Mouse (Mus musculus) midbrain, embryonic 14.5 days (tissue): ENCODE results near the gene Zfp933. TPM values are rescaled to one million over a fixed set of nuclear protein-coding genes. Genes with fewer than 3 reads are reported as not detected.
A peak's percentile ranks its signal among the peaks of the same experiment; 100 is the strongest.
"Not testable (repeated sequence)": the region's sequence is repeated elsewhere in the genome, so short reads cannot be mapped to it uniquely, and the experiment has no call there.

Source experiments
- ATAC-seq: fragments of 200-750 bp; cut with Nextera tagmentation; 2 replicates; pipeline ENCODE4 v1.8.0; 2017; ENCODE audit warnings: moderate number of reproducible peaks, moderate library complexity; ENCODE audit not compliant: low FRiP score, low TSS enrichment
- DNase-seq: peaks from one replicate; pipeline ENCODE4 v3.0.0-alpha.2; 2015
- H3K27ac ChIP-seq: fragments of 300-500 bp; sonication (generic); replicated peaks from 2 replicates; pipeline ENCODE4 v1.5.1; 2014; ENCODE audit warnings: mild to moderate bottlenecking, low read depth, low read length, moderate library complexity
- H3K27me3 ChIP-seq: fragments of 300-500 bp; sonication (generic); 2 replicates; pipeline ENCODE4 v1.6.1; 2014; ENCODE audit warnings: low read length, control low read depth, mixed read lengths; ENCODE audit not compliant: control insufficient read depth, insufficient read depth
- H3K36me3 ChIP-seq: fragments of 300-500 bp; sonication (generic); 2 replicates; pipeline ENCODE4 v1.6.1; 2014; ENCODE audit warnings: low read length, control low read depth; ENCODE audit not compliant: control insufficient read depth, insufficient read depth
- H3K4me1 ChIP-seq: fragments of 300-500 bp; sonication (generic); 2 replicates; pipeline ENCODE4 v1.6.1; 2014; ENCODE audit warnings: mild to moderate bottlenecking, antibody characterized with exemption, low read length, control low read depth; ENCODE audit not compliant: control insufficient read depth, insufficient read depth
- H3K4me2 ChIP-seq: fragments of 300-500 bp; sonication (generic); 2 replicates; pipeline ENCODE4 v1.6.1; 2014; ENCODE audit warnings: mild to moderate bottlenecking, low read length, moderate library complexity
- H3K4me3 ChIP-seq: fragments of 300-500 bp; sonication (generic); replicated peaks from 2 replicates; pipeline ENCODE4 v1.5.1; 2014; ENCODE audit warnings: low read depth, low read length
- H3K9ac ChIP-seq: fragments of 300-500 bp; sonication (generic); replicated peaks from 2 replicates; pipeline ENCODE4 v1.6.1; 2014; ENCODE audit warnings: mild to moderate bottlenecking, low read length, moderate library complexity
- H3K9me3 ChIP-seq: fragments of 300-500 bp; sonication (generic); 2 replicates; pipeline ENCODE4 v1.6.1; 2016; ENCODE audit warnings: low read length, control low read depth, mixed read lengths; ENCODE audit not compliant: control insufficient read depth
- WGBS: fragments of 180-500 bp; shearing (Covaris S2); extraction: QIAGEN DNeasy Blood & Tissue Kit; methylation state at CpG from one replicate; pipeline ENCODE4 v1.1.7; 2014; 5-methylcytosine and 5-hydroxymethylcytosine counted together
- polyA plus RNA-seq: library from polyadenylated mRNA; unstranded; fragments of >200 nt; fragmentation: Nextera tagmentation; extraction: Ambion mirVana; gene quantifications from 2 replicates; pipeline ENCODE4 v1.2.1, GENCODE M21; 2014

Gene Zfp933
- polyA plus RNA-seq, 1 experiment from 2014 or later: 8.7 TPM

- Histone ChIP-seq H3K9me3 (peaks cover 90% of the 10 kb centered on the region), H3K4me3 (no peak overlapping the region), H3K4me2 (no peak overlapping the region), H3K9ac (no peak overlapping the region), H3K4me1 (no peaks in the 10 kb centered on the region), H3K27ac (no peak overlapping the region), H3K27me3 (no peaks in the 10 kb centered on the region), H3K36me3 (peaks cover 63% of the 10 kb centered on the region)
- no peak for ATAC-seq
- no peak for DNase-seq
- WGBS: 94% methylated on average over 4 of the region's 4 CpGs
Observed at GRCm38 (mm10) chr4:147824389-147824788, 23.8 kb downstream of the Zfp933 start.

DNA sequence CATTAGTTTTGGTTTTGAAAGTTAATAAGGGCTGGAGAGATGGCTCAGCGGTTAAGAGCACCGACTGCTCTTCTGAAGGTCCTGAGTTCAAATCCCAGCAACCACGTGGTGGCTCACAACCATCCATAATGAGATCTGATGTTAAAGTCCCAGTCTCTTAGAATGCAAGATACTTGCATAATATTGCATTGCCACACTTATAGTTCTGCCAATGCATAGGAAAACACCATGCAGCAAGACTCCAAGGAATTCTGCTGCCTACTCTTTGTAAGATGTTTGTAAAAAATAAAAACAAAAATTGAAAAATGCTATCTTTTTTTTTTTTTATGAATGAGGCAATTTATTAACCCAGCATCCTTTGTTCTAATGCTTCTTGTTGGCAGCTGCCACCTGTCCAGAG lies 26.8 kb downstream of the Zfp933 start:
- H3K4me3 ChIP-seq, H3K27ac ChIP-seq, DNase-seq, H3K27me3 ChIP-seq, ATAC-seq, H3K4me1 ChIP-seq, H3K9ac ChIP-seq, H3K4me2 ChIP-seq: not testable (repeated sequence)
- Histone ChIP-seq H3K36me3 (peaks cover 37% of the 10 kb centered on the region), H3K9me3 (peaks cover 69% of the 10 kb centered on the region)
- WGBS: 82% methylated on average over 3 of the region's 3 CpGs

DNA sequence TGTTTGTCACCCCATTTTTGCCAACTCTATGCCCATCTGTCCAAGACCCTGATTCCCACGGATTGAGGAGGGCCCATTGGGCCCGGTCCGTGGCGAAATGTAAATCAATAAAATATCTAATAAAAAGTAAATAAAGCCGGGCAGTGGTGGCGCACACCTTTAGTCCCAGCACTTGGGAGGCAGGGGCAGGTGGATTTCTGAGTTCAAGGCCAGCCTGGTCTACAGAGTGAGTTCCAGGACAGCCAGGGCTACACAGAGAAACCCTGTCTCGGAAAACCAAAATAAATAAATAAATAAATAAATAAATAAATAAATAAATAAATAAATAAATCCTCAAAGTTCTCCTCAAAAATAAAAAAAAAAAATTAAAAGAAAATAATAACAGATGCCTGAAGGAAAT lies 28.5 kb downstream of the Zfp933 start:
- H3K4me2 ChIP-seq, H3K27ac ChIP-seq, H3K4me3 ChIP-seq, DNase-seq, H3K27me3 ChIP-seq, ATAC-seq, H3K4me1 ChIP-seq, H3K9ac ChIP-seq: not testable (repeated sequence)
- 85% methylated on average over 7 of the region's 7 CpGs for WGBS
- peaks cover 22% of the 10 kb centered on the region for H3K36me3 ChIP-seq
- peaks cover 61% of the 10 kb centered on the region for H3K9me3 ChIP-seq

DNA sequence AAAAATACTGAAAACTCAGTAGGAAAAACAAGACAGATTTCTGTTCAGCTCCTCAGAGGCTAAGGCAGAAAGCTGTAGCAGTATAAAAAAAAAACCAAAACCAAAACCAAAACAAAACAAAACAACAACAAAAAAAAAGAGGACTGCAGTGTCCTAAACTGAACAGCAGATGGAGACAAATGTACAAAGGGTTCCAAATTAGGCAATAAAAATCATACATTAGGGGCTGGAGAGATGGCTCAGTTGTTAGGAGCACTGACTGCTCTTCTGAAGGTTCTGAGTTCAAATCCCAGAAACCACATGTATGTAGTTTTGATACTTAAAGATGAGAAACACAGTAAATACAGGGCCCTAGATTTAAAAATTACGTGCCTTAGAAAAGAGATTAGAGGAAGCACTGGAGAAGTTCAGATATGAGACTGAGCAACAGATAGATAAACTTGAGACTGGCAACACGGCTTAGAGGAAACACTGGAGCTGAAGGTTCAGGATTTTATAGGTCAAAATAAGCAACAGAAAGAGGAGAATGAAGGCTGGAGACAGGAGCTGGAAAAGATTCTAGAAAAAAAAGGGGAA lies 33.5 kb downstream of the Zfp933 start:
- WGBS: 88% methylated on average over 2 of the region's 2 CpGs
- Histone ChIP-seq H3K27me3 (no peaks in the 10 kb centered on the region), H3K9me3 (peaks cover 16% of the 10 kb centered on the region), H3K27ac (no peak overlapping the region), H3K4me1 (no peaks in the 10 kb centered on the region), H3K4me3 (no peak overlapping the region), H3K9ac (no peak overlapping the region), H3K4me2 (no peak overlapping the region), H3K36me3 (no peaks in the 10 kb centered on the region)
- ATAC-seq (no peak), DNase-seq (no peak)

- Histone ChIP-seq H3K27ac (no peak overlapping the region), H3K36me3 (no peaks in the 10 kb centered on the region), H3K4me2 (no peak overlapping the region), H3K4me1 (no peaks in the 10 kb centered on the region), H3K27me3 (no peaks in the 10 kb centered on the region), H3K9me3 (peaks cover 15% of the 10 kb centered on the region), H3K4me3 (no peak overlapping the region), H3K9ac (no peak overlapping the region)
- ATAC-seq (no peak), DNase-seq (no peak)
- WGBS: 48% methylated on average over 5 of the region's 5 CpGs
Observed at GRCm38 (mm10) chr4:147813249-147813765, 34.9 kb downstream of the Zfp933 start.

GRCm38 (mm10) chr4:147809966-147810304 lies 38.2 kb downstream of the Zfp933 start:
- not testable (repeated sequence) for H3K36me3 ChIP-seq, H3K27ac ChIP-seq, DNase-seq, ATAC-seq, H3K9ac ChIP-seq, H3K27me3 ChIP-seq, H3K9me3 ChIP-seq, H3K4me1 ChIP-seq
- Histone ChIP-seq H3K4me3 (peak overlapping the region; percentile 33), H3K4me2 (peak overlapping the region; percentile 58)
- 56% methylated on average over 2 of the region's 2 CpGs for WGBS

GRCm38 (mm10) chr4:147809292-147809965 lies 38.7 kb downstream of the Zfp933 start, which contains the start of gene Zfp984:
TSS of gene Zfp984 (minus strand) at chr4:147809788.
- 18% methylated on average over 15 of the region's 15 CpGs for WGBS
- not testable (repeated sequence) for H3K4me1 ChIP-seq, H3K9me3 ChIP-seq, H3K27me3 ChIP-seq, ATAC-seq, H3K27ac ChIP-seq, H3K36me3 ChIP-seq
- DNase-seq: peak; percentile 44
- Histone ChIP-seq H3K4me3 (peak within 1 kb of the TSS; percentile 33), H3K9ac (0 out of 2 replicates have a peak within 1 kb of the TSS, but pooled peaks have one; percentile 7), H3K4me2 (peak within 1 kb of the TSS; percentile 58)

DNA sequence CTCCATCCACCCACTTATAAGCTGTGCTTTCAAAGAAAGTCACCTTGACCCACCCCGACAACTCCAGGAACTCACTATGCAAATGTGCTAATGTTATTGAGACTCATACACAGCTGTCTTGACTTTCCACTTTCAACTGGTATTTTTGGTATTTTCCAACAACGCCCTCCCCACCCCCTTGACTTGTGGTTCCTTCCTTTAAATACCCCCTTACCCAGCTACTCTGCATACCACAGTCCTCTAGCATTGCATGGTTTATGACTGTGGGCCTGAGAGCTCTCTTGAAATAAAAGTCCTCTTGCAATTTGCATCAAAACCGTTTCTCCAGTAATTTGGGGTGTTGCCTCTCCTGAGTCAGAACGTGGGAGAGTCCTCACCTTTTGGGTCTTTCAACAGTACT lies 39.7 kb downstream of the Zfp933 start:
- not testable (repeated sequence) for H3K4me1 ChIP-seq, H3K27me3 ChIP-seq, H3K4me3 ChIP-seq, DNase-seq, H3K9ac ChIP-seq, H3K9me3 ChIP-seq, H3K36me3 ChIP-seq, H3K27ac ChIP-seq, ATAC-seq
- WGBS: 81% methylated on average over 4 of the region's 4 CpGs
- peak overlapping the region; percentile 58; the same call in 1 of the 2 replicates for H3K4me2 ChIP-seq

DNA sequence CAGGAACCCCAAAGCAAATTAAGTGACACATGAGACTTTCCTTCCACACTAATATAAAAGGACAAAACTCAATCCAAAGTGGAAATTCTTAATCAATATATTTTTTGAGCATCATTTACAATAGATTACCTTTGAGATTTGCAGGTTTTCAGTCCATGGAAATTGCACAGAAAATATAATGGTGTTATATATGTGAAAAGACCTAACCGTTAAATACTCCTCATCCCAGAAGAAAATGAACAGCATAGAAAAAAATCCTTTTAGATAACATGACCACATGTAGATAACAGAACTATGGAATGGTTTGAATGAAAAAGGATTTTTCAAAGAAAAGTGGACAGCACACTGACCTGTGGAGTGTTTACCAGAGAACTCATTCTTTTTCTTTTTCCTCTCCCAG lies 52.9 kb downstream of the Zfp933 start:
- not testable (repeated sequence) for DNase-seq, H3K4me2 ChIP-seq, H3K27ac ChIP-seq, H3K27me3 ChIP-seq, H3K4me3 ChIP-seq, H3K4me1 ChIP-seq, H3K9ac ChIP-seq, H3K36me3 ChIP-seq
- peak; percentile 55 for ATAC-seq
- peaks cover 14% of the 10 kb centered on the region for H3K9me3 ChIP-seq
- 95% methylated on average over 1 of the region's 1 CpGs for whole genome bisulfite sequencing
